Mouse (Mus musculus) CH12.LX (cell line): ENCODE measurements around the gene Gm20662.

ENCODE experiments used
- E2F4 ChIP-seq: IDR thresholded peaks from 2 replicates; pipeline ENCODE4 v1.6.1; 2011; ENCODE audit warnings: low read depth, low read length, improper control_type of control experiment; ENCODE audit not compliant: insufficient replicate concordance
- EP300 ChIP-seq: IDR thresholded peaks from 2 replicates; pipeline ENCODE4 v1.6.1; 2011; ENCODE audit warnings: low read length, improper control_type of control experiment
- ETS1 ChIP-seq: conservative IDR thresholded peaks from 2 replicates; pipeline ENCODE4 v1.6.1; 2012; ENCODE audit warnings: low read depth, mild to moderate bottlenecking, inconsistent platforms, low read length, improper control_type of control experiment, moderate library complexity
- MAFK ChIP-seq: IDR thresholded peaks from 2 replicates; pipeline ENCODE4 v1.6.1; 2011; ENCODE audit warnings: low read length, improper control_type of control experiment; ENCODE audit not compliant: insufficient replicate concordance
- MAZ ChIP-seq: IDR thresholded peaks from 2 replicates; pipeline ENCODE4 v1.6.1; 2012; ENCODE audit warnings: low read depth, mild to moderate bottlenecking, inconsistent platforms, low read length, improper control_type of control experiment, moderate library complexity
- NRF1 ChIP-seq: IDR thresholded peaks from 2 replicates; pipeline ENCODE4 v1.6.1; 2014; ENCODE audit warnings: low read depth, mild to moderate bottlenecking, inconsistent platforms, low read length, improper control_type of control experiment, moderate library complexity
- POLR2A ChIP-seq: IDR thresholded peaks from 2 replicates; pipeline ENCODE4 v1.6.1; 2011; ENCODE audit warnings: low read depth, mild to moderate bottlenecking, improper control_type of control experiment, low read length
- SMC3 ChIP-seq: IDR thresholded peaks from 2 replicates; pipeline ENCODE4 v1.6.1; 2011; ENCODE audit warnings: low read depth, low read length, improper control_type of control experiment
- ZNF384 ChIP-seq: IDR thresholded peaks from 2 replicates; pipeline ENCODE4 v1.6.1; 2012; ENCODE audit warnings: low read depth, low read length, improper control_type of control experiment, inconsistent platforms

- TF ChIP-seq POLR2A (no peak), E2F4 (no peak), ZNF384 (no peak), ETS1 (no peak), SMC3 (no peak), MAFK (no peak), EP300 (no peak), NRF1 (no peak), MAZ (no peak)
Measured at GRCm38 (mm10) chr9:108056361-108057261, 60.5 kb downstream of the Gm20662 start.
